Comparison of ENCODE assay signal across 7 mouse cellular contexts in the genomic region with DNA sequence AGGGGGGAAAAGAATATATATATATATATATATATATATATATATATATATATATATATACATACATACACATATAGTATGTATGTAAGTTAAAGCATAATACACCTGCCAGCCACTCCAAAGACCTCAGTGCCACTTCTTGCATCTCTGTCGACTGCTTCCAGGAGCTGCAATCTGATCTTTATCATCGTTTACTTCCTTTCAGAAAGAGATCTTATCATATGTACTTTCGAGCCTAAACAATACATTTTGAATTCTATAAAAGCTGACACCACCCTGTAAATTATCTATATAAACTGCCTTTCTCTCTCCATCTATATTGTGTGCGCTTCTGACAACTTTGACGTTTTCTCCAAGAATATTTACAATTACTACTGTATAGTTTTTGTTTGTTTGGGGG. TPM values are rescaled to one million over a fixed set of nuclear protein-coding genes. Genes with fewer than 3 reads are reported as not detected.
DNase-seq lines count a peak whose midpoint lies in the region; ATAC-seq and TF ChIP-seq lines count a peak whose summit lies in the region.

No protein-coding gene starts in this region.

- H3K4me1 ChIP-seq in lung, postnatal 0 days (ENCODE audit: insufficient read depth, low read depth, low read length) = no peaks in the 10 kb centered on the region
- no peaks in the 10 kb centered on the region for H3K4me1 ChIP-seq in embryonic facial prominence, embryonic 14.5 days (ENCODE audit: control insufficient read depth, insufficient read depth, low read length)
- H3K4me1 ChIP-seq in limb, embryonic 10.5 days = peaks cover 7% of the 10 kb centered on the region
- peaks cover 2% of the 10 kb centered on the region; the same call in 1 of the 2 replicates for H3K4me1 ChIP-seq in small intestine, adult 2 months (ENCODE audit: control insufficient read depth, insufficient read depth, insufficient read length, low read length)

- no peak for ATAC-seq in lung, postnatal 0 days
- ATAC-seq in embryonic facial prominence, embryonic 14.5 days (ENCODE audit: low read depth) = no peak

- peak overlapping the region; percentile 90; the same call in 1 of the 2 replicates for H3K27ac ChIP-seq in lung, postnatal 0 days (ENCODE audit: low read length)
- H3K27ac ChIP-seq in embryonic facial prominence, embryonic 14.5 days (replicated peaks; ENCODE audit: low read depth, low read length) = 0 out of 2 replicates have a peak overlapping the region, but pooled peaks have one; percentile 28
- peak overlapping the region; percentile 98 for H3K27ac ChIP-seq in limb, embryonic 10.5 days
- no peak overlapping the region for H3K27ac ChIP-seq in small intestine, adult 2 months (ENCODE audit: insufficient read depth, low read depth, low read length)

- no peak for TF ChIP-seq CTCF in lung, postnatal 0 days (IDR thresholded peaks at IDR 0.05)
- no peak for TF ChIP-seq CTCF in small intestine, adult 2 months (IDR thresholded peaks at IDR 0.05; ENCODE audit: extremely low read depth, insufficient read length, insufficient replicate concordance, low read depth, low read length)

- H3K9ac ChIP-seq in lung, postnatal 0 days (replicated peaks; ENCODE audit: low read depth) = peak overlapping the region; percentile 51; the same call in 1 of the 2 replicates
- peak overlapping the region; percentile 92 for H3K9ac ChIP-seq in embryonic facial prominence, embryonic 14.5 days (ENCODE audit: low read depth, low read length)

- H3K4me2 ChIP-seq in lung, postnatal 0 days (replicated peaks; ENCODE audit: low read depth, low read length) = peak overlapping the region; percentile 69
- H3K4me2 ChIP-seq in embryonic facial prominence, embryonic 14.5 days (ENCODE audit: low read depth, low read length) = peak overlapping the region; percentile 75

- H3K36me3 ChIP-seq in lung, postnatal 0 days (ENCODE audit: insufficient read depth, low read length) = peaks cover 4% of the 10 kb centered on the region; the same call in 1 of the 2 replicates
- peaks cover 21% of the 10 kb centered on the region; the same call in 1 of the 2 replicates for H3K36me3 ChIP-seq in embryonic facial prominence, embryonic 14.5 days (ENCODE audit: control insufficient read depth, insufficient read depth, low read length)
- H3K36me3 ChIP-seq in limb, embryonic 10.5 days = peaks cover 27% of the 10 kb centered on the region
- peaks cover 3% of the 10 kb centered on the region for H3K36me3 ChIP-seq in small intestine, adult 2 months (ENCODE audit: control insufficient read depth, insufficient read depth, low read length)

- WGBS in lung, postnatal 0 days = 7% methylated on average over 5 of the region's 5 CpGs
- 27% methylated on average over 5 of the region's 5 CpGs for WGBS in embryonic facial prominence, embryonic 14.5 days
- WGBS in limb, embryonic 10.5 days = 35% methylated on average over 5 of the region's 5 CpGs
- WGBS in small intestine, adult 2 months = 3% methylated on average over 5 of the region's 5 CpGs

- DNase-seq in lung, postnatal 0 days (ENCODE audit: low spot score) = no peak
- DNase-seq in lung, postnatal 14 days = no peak
- no peak for DNase-seq in embryonic facial prominence, embryonic 14.5 days (ENCODE audit: low spot score)
- no peak for DNase-seq in limb, embryonic 10.5 days (ENCODE audit: low spot score)
- no peak for DNase-seq in urinary bladder, postnatal 14 days (ENCODE audit: low spot score)
- no peak for DNase-seq in cerebellum, adult 18-20 months

- H3K27me3 ChIP-seq in lung, postnatal 0 days (replicated peaks; ENCODE audit: insufficient read depth, low read length) = no peaks in the 10 kb centered on the region
- no peaks in the 10 kb centered on the region; the same call in 1 of the 2 replicates for H3K27me3 ChIP-seq in embryonic facial prominence, embryonic 14.5 days (replicated peaks; ENCODE audit: control insufficient read depth, insufficient read depth, low read length)
- no peaks in the 10 kb centered on the region for H3K27me3 ChIP-seq in limb, embryonic 10.5 days (ENCODE audit: low read depth, poor library complexity, severe bottlenecking)
- no peaks in the 10 kb centered on the region for H3K27me3 ChIP-seq in small intestine, adult 2 months (ENCODE audit: control insufficient read depth, insufficient read depth, low read length)

- no peaks in the 10 kb centered on the region for H3K9me3 ChIP-seq in lung, postnatal 0 days (ENCODE audit: low read length)
- H3K9me3 ChIP-seq in embryonic facial prominence, embryonic 14.5 days (ENCODE audit: control insufficient read depth, low read length) = no peaks in the 10 kb centered on the region
- no peaks in the 10 kb centered on the region for H3K9me3 ChIP-seq in limb, embryonic 10.5 days (replicated peaks)

- peak overlapping the region; percentile 64 for H3K4me3 ChIP-seq in lung, postnatal 0 days (ENCODE audit: low read depth, low read length)
- peak overlapping the region; percentile 71 for H3K4me3 ChIP-seq in embryonic facial prominence, embryonic 14.5 days (ENCODE audit: low read depth, low read length)
- peak overlapping the region; percentile 74 for H3K4me3 ChIP-seq in limb, embryonic 10.5 days
- peak overlapping the region; percentile 67 for H3K4me3 ChIP-seq in small intestine, adult 2 months (ENCODE audit: low read depth, low read length)

- TF ChIP-seq EP300 in lung, postnatal 0 days (IDR thresholded peaks at IDR 0.05) = no peak

- TF ChIP-seq POLR2A in small intestine, adult 2 months (IDR thresholded peaks at IDR 0.05; ENCODE audit: low read depth, low read length) = no peak

RNA-seq across cellular contexts. Expression of gene Trmo, which starts 0.7 kb away (rescaled TPM):
- 8.2 and 8.3 TPM in 2 replicates for polyA plus RNA-seq in lung, postnatal 0 days (2015; fragmentation: Nextera tagmentation; extraction: Ambion mirVana)
- 8.8 and 10.0 TPM in 2 replicates for polyA plus RNA-seq in embryonic facial prominence, embryonic 14.5 days (2014; fragmentation: Nextera tagmentation; extraction: Ambion mirVana)
- 11.5 and 11.9 TPM in 2 replicates for polyA plus RNA-seq in limb, embryonic 10.5 days (2016; fragmentation: Nextera tagmentation; extraction: Ambion mirVana)
- 2.0 and 3.1 TPM in 2 replicates for polyA plus RNA-seq in small intestine, adult 2 months (2012; rRNA removed)

RNA-seq across cellular contexts. Expression of gene Hemgn, which starts 24.8 kb away (rescaled TPM):
- 0.73 and 1.0 TPM in 2 replicates for polyA plus RNA-seq in lung, postnatal 0 days (2015; fragmentation: Nextera tagmentation; extraction: Ambion mirVana)
- polyA plus RNA-seq in embryonic facial prominence, embryonic 14.5 days (2014; fragmentation: Nextera tagmentation; extraction: Ambion mirVana) = 0.47 and 0.51 TPM in 2 replicates
- polyA plus RNA-seq in limb, embryonic 10.5 days (2016; fragmentation: Nextera tagmentation; extraction: Ambion mirVana) = 12.8 and 13.4 TPM in 2 replicates
- polyA plus RNA-seq in small intestine, adult 2 months (2012; rRNA removed) = 0.04 TPM in 1 of 2 replicates, not detected in the other

RNA-seq across cellular contexts. Expression of gene Foxe1, which starts 45.1 kb away (rescaled TPM):
- not detected in 2 replicates for polyA plus RNA-seq in lung, postnatal 0 days (2015; fragmentation: Nextera tagmentation; extraction: Ambion mirVana)
- polyA plus RNA-seq in embryonic facial prominence, embryonic 14.5 days (2014; fragmentation: Nextera tagmentation; extraction: Ambion mirVana) = 1.6 and 1.7 TPM in 2 replicates
- 0.35 TPM in 1 of 2 replicates, not detected in the other for polyA plus RNA-seq in limb, embryonic 10.5 days (2016; fragmentation: Nextera tagmentation; extraction: Ambion mirVana)
- 0.04 TPM in 1 of 2 replicates, not detected in the other for polyA plus RNA-seq in small intestine, adult 2 months (2012; rRNA removed)
